Mouse (Mus musculus) naive thymus-derived CD4-positive, alpha-beta T cell, adult 2 months (primary cell): Measurements from ENCODE around the gene Kif26a.

Experiments
- DNase-seq: peaks from one replicate; pipeline ENCODE4 v3.0.0-alpha.2; 2011; ENCODE audit warnings: low read depth

The Kif26a gene

GRCm38 (mm10) chr12:112130161-112130860, 15.7 kb upstream of the Kif26a start:
- DNase-seq: peak; percentile 70

GRCm38 (mm10) chr12:112130957-112131356, 15.1 kb upstream of the Kif26a start:
- DNase-seq: no peak

- DNase-seq: peak; percentile 61
These were observed 5.8 kb upstream of the Kif26a start for GRCm38 (mm10) chr12:112140231-112140630.

GRCm38 (mm10) chr12:112140745-112141144, 5.3 kb upstream of the Kif26a start:
- no peak for DNase-seq

GRCm38 (mm10) chr12:112141300-112141699, 4.7 kb upstream of the Kif26a start:
- DNase-seq: no peak

GRCm38 (mm10) chr12:112143116-112143832, 2.7 kb upstream of the Kif26a start:
- no peak for DNase-seq

GRCm38 (mm10) chr12:112143833-112144201, 2.2 kb upstream of the Kif26a start:
- DNase-seq: no peak

GRCm38 (mm10) chr12:112144377-112145115, 1.5 kb upstream of the Kif26a start:
- DNase-seq: no peak

- DNase-seq: peak; percentile 72
These were observed 665 bp upstream of the Kif26a start for GRCm38 (mm10) chr12:112145211-112145874.

GRCm38 (mm10) chr12:112147365-112147764, 1.4 kb downstream of the Kif26a start:
- DNase-seq: no peak

- no peak for DNase-seq
These were observed 4.0 kb downstream of the Kif26a start for GRCm38 (mm10) chr12:112150011-112150410.

- no peak for DNase-seq
These were observed 5.4 kb downstream of the Kif26a start for GRCm38 (mm10) chr12:112151244-112151979.

GRCm38 (mm10) chr12:112151980-112152362, 6.0 kb downstream of the Kif26a start:
- DNase-seq: no peak

- no peak for DNase-seq
These were observed 7.6 kb downstream of the Kif26a start for GRCm38 (mm10) chr12:112153597-112153996.

- DNase-seq: no peak
These were observed 8.5 kb downstream of the Kif26a start for GRCm38 (mm10) chr12:112154476-112154875.

- DNase-seq: no peak
These were observed 9.4 kb downstream of the Kif26a start for GRCm38 (mm10) chr12:112155218-112156051.

GRCm38 (mm10) chr12:112156804-112157203, 10.8 kb downstream of the Kif26a start:
- DNase-seq: no peak

GRCm38 (mm10) chr12:112158246-112158645, 12.2 kb downstream of the Kif26a start:
- DNase-seq: no peak

GRCm38 (mm10) chr12:112158784-112159183, 12.8 kb downstream of the Kif26a start:
- no peak for DNase-seq

- DNase-seq: no peak
These were observed 18.2 kb downstream of the Kif26a start for GRCm38 (mm10) chr12:112163981-112164839.
